Mouse (Mus musculus) kidney, adult 2 months (tissue): Measurements from ENCODE around the gene Dlg5. TPM values are rescaled to one million over a fixed set of nuclear protein-coding genes. Genes with fewer than 3 reads are reported as not detected.

ENCODE experiments used
- DNase-seq: peaks from one replicate; pipeline ENCODE4 v3.0.0; 2021
- H3K27ac ChIP-seq: fragments of 200-500 bp; 2 replicates; pipeline ENCODE4 v1.5.1; 2012; ENCODE audit warnings: low read depth, low read length, control low read depth, inconsistent platforms; ENCODE audit not compliant: insufficient read depth
- H3K27me3 ChIP-seq: fragments of 200-500 bp; replicated peaks from 2 replicates; pipeline ENCODE4 v1.6.1; 2012; ENCODE audit warnings: mild to moderate bottlenecking, moderate library complexity, low read length, inconsistent platforms; ENCODE audit not compliant: control insufficient read depth, insufficient read depth
- H3K36me3 ChIP-seq: fragments of 200-500 bp; 2 replicates; pipeline ENCODE4 v1.6.1; 2012; ENCODE audit warnings: mild to moderate bottlenecking, moderate library complexity, low read length, inconsistent platforms; ENCODE audit not compliant: control insufficient read depth, insufficient read depth
- H3K4me1 ChIP-seq: fragments of 200-500 bp; 2 replicates; pipeline ENCODE4 v1.6.1; 2011; ENCODE audit warnings: low read length; ENCODE audit not compliant: control insufficient read depth, insufficient read depth
- H3K4me3 ChIP-seq: fragments of 200-500 bp; 2 replicates; pipeline ENCODE4 v1.5.1; 2011; ENCODE audit warnings: mild to moderate bottlenecking, low read depth, low read length, control low read depth; ENCODE audit not compliant: insufficient read depth
- CTCF ChIP-seq: fragments of 200-500 bp; conservative IDR thresholded peaks from 2 replicates; pipeline ENCODE4 v1.5.1; 2011; ENCODE audit warnings: low read depth, mild to moderate bottlenecking, control low read depth, low read length, moderate library complexity, mixed read lengths; ENCODE audit not compliant: insufficient read depth, insufficient read length
- POLR2A ChIP-seq: fragments of 200-500 bp; IDR thresholded peaks from one replicate; pipeline ENCODE4 v1.6.1; 2011; ENCODE audit warnings: low read depth, low read length, control low read depth
- WGBS: fragments of 180-500 bp; shearing (Covaris S2); methylation state at CpG from one replicate; pipeline ENCODE4 v1.1.7; 2018; 5-methylcytosine and 5-hydroxymethylcytosine counted together
- polyA plus RNA-seq: library from polyadenylated mRNA; depleted of rRNA; stranded (reverse); fragments of >200 nt; gene quantifications from 2 replicates; pipeline ENCODE4 v1.2.3, GENCODE M21; 2012

Gene Dlg5
- polyA plus RNA-seq, 1 experiment = 31.0 TPM

- H3K4me1 ChIP-seq = peaks cover 51% of the 10 kb centered on the region
Measured at GRCm38 (mm10) chr14:24206736-24207359, 38.9 kb downstream of the Dlg5 start.

GRCm38 (mm10) chr14:24206314-24206713, 39.4 kb downstream of the Dlg5 start:
- H3K36me3 ChIP-seq = no peaks in the 10 kb centered on the region
- TF ChIP-seq CTCF (no peak; the same call in 1 of the 2 replicates), POLR2A (no peak)
- H3K27ac ChIP-seq = peak overlapping the region; percentile 21; the same call in 1 of the 2 replicates
- WGBS = 21% methylated on average over 9 of the region's 9 CpGs
- no peak overlapping the region for H3K4me3 ChIP-seq
- H3K4me1 ChIP-seq = peaks cover 56% of the 10 kb centered on the region
- H3K27me3 ChIP-seq = no peaks in the 10 kb centered on the region
- DNase-seq = no peak

More at GRCm38 (mm10) chr14:24206736-24207359, 38.9 kb downstream of the Dlg5 start:
- TF ChIP-seq POLR2A (no peak), CTCF (no peak)
- Histone ChIP-seq H3K27me3 (no peaks in the 10 kb centered on the region), H3K27ac (no peak overlapping the region), H3K36me3 (no peaks in the 10 kb centered on the region), H3K4me3 (no peak overlapping the region)
- 62% methylated on average over 12 of the region's 12 CpGs for WGBS
- DNase-seq = no peak

GRCm38 (mm10) chr14:24205281-24205871, 40.3 kb downstream of the Dlg5 start:
- H3K4me1 ChIP-seq = peaks cover 56% of the 10 kb centered on the region
- TF ChIP-seq POLR2A (no peak), CTCF (no peak)
- 44% methylated on average over 6 of the region's 6 CpGs for WGBS
- no peaks in the 10 kb centered on the region for H3K27me3 ChIP-seq
- H3K36me3 ChIP-seq = no peaks in the 10 kb centered on the region
- 0 out of 2 replicates have a peak overlapping the region, but pooled peaks have one; percentile 9 for H3K27ac ChIP-seq
- no peak for DNase-seq
- H3K4me3 ChIP-seq = no peak overlapping the region

- DNase-seq = peak; percentile 40
- TF ChIP-seq POLR2A (no peak), CTCF (no peak)
- 73% methylated on average over 8 of the region's 8 CpGs for WGBS
Measured at GRCm38 (mm10) chr14:24203210-24203609, 42.5 kb downstream of the Dlg5 start.

GRCm38 (mm10) chr14:24200771-24201170, 44.9 kb downstream of the Dlg5 start:
- DNase-seq = peak; percentile 91
- Histone ChIP-seq H3K27me3 (no peaks in the 10 kb centered on the region), H3K27ac (no peak overlapping the region), H3K4me3 (no peak overlapping the region), H3K36me3 (no peaks in the 10 kb centered on the region), H3K4me1 (peaks cover 32% of the 10 kb centered on the region)
- no peak for TF ChIP-seq CTCF
- TF ChIP-seq POLR2A = no peak
- 90% methylated on average over 2 of the region's 2 CpGs for WGBS

More at GRCm38 (mm10) chr14:24203210-24203609, 42.5 kb downstream of the Dlg5 start:
- Histone ChIP-seq H3K27ac (no peak overlapping the region), H3K4me3 (no peak overlapping the region), H3K36me3 (no peaks in the 10 kb centered on the region), H3K4me1 (peaks cover 46% of the 10 kb centered on the region), H3K27me3 (no peaks in the 10 kb centered on the region)

GRCm38 (mm10) chr14:24199732-24200131, 46.0 kb downstream of the Dlg5 start:
- TF ChIP-seq CTCF (no peak), POLR2A (no peak)
- no peaks in the 10 kb centered on the region for H3K36me3 ChIP-seq
- DNase-seq = no peak
- no peak overlapping the region for H3K4me3 ChIP-seq
- 69% methylated on average over 6 of the region's 6 CpGs for WGBS
- H3K27me3 ChIP-seq = no peaks in the 10 kb centered on the region
- no peak overlapping the region for H3K27ac ChIP-seq
- H3K4me1 ChIP-seq = peaks cover 32% of the 10 kb centered on the region

- Histone ChIP-seq H3K27me3 (no peaks in the 10 kb centered on the region), H3K4me1 (peaks cover 24% of the 10 kb centered on the region), H3K27ac (no peak overlapping the region), H3K4me3 (no peak overlapping the region), H3K36me3 (no peaks in the 10 kb centered on the region)
- DNase-seq = no peak
- WGBS = 65% methylated on average over 5 of the region's 5 CpGs
- TF ChIP-seq CTCF = no peak
- TF ChIP-seq POLR2A = no peak
Measured at GRCm38 (mm10) chr14:24197865-24198264, 47.9 kb downstream of the Dlg5 start.
